Mouse (Mus musculus): ENCODE results near the gene Snd1. TPM values are rescaled to one million over a fixed set of nuclear protein-coding genes. Genes with fewer than 3 reads are reported as not detected.

Snd1 gene
- 75.6 and 88.9 TPM in 2 replicates for polyA plus RNA-seq (2012; rRNA removed)

GRCm38 (mm10) chr6:28474839-28475238, at the start of gene Snd1:
Snd1 (plus strand) TSS chr6:28475139.

GRCm38 (mm10) chr6:28427096-28427839, 47.7 kb upstream of the Snd1 start, which contains the start of gene Fscn3:
Fscn3 (plus strand) TSS chr6:28427789.

DNA sequence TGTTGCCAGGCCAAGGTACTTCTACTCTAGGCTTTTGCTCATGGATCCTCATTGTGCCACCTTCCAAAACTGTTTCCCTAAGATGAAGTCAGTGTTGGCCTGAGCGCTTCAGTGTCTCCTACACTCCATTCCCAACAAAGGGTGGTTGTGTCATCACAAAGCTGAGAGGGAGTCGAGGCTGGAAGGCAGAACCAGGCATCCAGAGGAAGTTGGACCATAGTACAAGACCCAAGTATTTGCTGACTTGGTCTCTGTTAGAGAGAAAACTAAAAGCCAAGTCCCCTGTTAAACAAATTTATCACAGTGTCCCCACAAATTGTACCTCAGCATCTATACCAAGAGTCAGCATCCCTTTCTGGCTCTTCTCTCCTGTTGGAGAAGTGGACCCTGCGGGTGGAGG, 46.6 kb upstream of the Snd1 start, which contains the start of gene Gcc1:
Gcc1 (minus strand) TSS at position 101 of the 400 bp plus-strand sequence.

DNA sequence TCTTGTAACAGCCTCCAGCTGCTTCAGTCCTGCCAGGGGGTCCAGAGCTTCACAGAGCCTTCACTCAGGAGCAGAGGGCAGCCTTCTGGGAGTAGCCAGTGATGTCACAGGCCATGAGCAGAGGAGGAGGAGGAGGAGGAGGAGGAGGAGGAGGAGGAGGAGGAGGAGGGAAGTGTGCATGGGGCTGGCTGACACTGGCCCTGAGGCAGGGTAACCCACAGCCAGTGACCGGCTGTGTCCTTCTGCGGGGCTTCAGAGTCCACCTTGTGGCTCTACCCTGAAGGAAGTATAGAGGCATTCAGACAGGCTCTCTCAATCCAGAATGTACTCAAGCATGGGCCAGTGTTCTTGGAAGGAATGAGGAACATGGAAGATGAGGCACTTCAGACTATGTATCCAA, 25.7 kb upstream of the Snd1 start, which contains the start of gene Pax4:
Pax4 (minus strand) TSS at position 101 of the 400 bp plus-strand sequence.

DNA sequence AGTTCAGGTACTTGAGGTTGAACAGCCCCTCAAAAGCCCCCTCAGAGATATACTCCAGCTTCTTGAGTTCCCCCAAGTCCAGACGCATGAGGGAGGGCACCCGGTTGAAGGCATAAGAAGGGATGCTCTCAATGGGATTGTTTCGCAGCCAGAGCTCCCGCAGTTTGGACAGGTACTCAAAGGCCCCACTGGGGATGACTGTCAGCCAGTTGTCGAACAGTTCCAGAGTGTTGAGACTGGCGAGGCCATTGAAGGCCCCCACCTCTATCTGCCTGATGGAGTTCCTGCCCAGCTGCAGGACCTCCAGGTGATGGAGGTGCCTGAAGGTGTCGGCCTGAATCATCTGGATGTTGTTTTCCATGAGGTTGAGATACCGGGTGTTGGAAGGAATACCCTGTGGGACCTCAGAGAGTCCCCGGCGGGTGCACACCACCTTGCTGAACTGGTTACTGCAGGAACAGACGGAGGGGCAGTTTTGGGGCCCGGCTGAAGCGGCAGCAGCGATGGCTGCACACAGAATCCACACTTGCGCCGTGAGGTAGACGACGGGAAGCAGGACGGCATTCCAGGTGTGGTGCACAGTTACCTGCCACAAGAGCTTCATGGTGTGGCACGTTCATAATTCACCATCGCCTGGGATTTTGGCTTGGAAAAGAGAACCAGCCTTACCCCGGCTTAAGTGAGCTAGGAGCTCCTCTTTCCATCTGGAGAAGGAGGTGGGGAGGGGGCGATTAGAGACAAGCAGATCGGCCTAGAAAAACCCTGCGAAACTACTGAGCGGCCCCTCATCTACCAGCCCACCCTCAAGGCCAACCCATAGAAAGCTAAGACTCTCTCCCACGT, 356.3 kb downstream of the Snd1 start, which contains the start of gene Lrrc4:
Lrrc4 (minus strand) TSS at position 737 of the 843 bp plus-strand sequence.

Other genes starting within 250 kb of the Snd1 start
- gene Zfp800, start 77.1 kb upstream of the Snd1 start, polyA plus RNA-seq (2012; rRNA removed) = 9.4 and 10.6 TPM in 2 replicates
- 221 and 290 TPM in 2 replicates for gene Arf5, start 51.6 kb upstream of the Snd1 start, polyA plus RNA-seq (2012; rRNA removed)
- gene Fscn3, start 47.4 kb upstream of the Snd1 start, polyA plus RNA-seq (2012; rRNA removed) = 0.04 and 0.11 TPM in 2 replicates
- gene Gcc1, start 46.7 kb upstream of the Snd1 start, polyA plus RNA-seq (2012; rRNA removed) = 7.2 and 10.7 TPM in 2 replicates
- gene Pax4, start 25.8 kb upstream of the Snd1 start, polyA plus RNA-seq (2012; rRNA removed) = not detected in 2 replicates

Data from central nervous system, embryonic 11.5 days (tissue).